Mouse (Mus musculus) embryonic fibroblast, embryonic 13.5 days (primary cell): ENCODE data around the gene Eif4g3. TPM values are rescaled to one million over a fixed set of nuclear protein-coding genes. Genes with fewer than 3 reads are reported as not detected.

ENCODE experiments used
- H3K27ac ChIP-seq: 2 replicates; pipeline ENCODE4 v1.5.1; 2012; ENCODE audit warnings: low read length, control low read depth, inconsistent platforms; ENCODE audit not compliant: insufficient read depth
- H3K4me1 ChIP-seq: 2 replicates; pipeline ENCODE4 v1.6.1; 2011; ENCODE audit warnings: low read length; ENCODE audit not compliant: control insufficient read depth, insufficient read depth
- H3K4me3 ChIP-seq: 2 replicates; pipeline ENCODE4 v1.5.1; 2011; ENCODE audit warnings: mild to moderate bottlenecking, control low read depth, low read length; ENCODE audit not compliant: insufficient read depth
- CTCF ChIP-seq: IDR thresholded peaks from 2 replicates; pipeline ENCODE4 v1.5.1; 2011; ENCODE audit warnings: mild to moderate bottlenecking, control low read depth, low read length, moderate library complexity, borderline replicate concordance; ENCODE audit not compliant: insufficient read depth
- POLR2A ChIP-seq: IDR thresholded peaks from 2 replicates; pipeline ENCODE4 v1.6.1; 2011; ENCODE audit warnings: low read depth, mild to moderate bottlenecking, control low read depth, low read length, moderate library complexity
- polyA plus RNA-seq: library from polyadenylated mRNA; stranded (reverse); fragments of >200 nt; gene quantifications from 2 replicates; pipeline ENCODE4 v1.2.4, GENCODE M21; 2011; ENCODE audit warnings: low read depth; ENCODE audit not compliant: missing spikeins, insufficient read length

The Eif4g3 gene
- polyA plus RNA-seq, 1 experiment: 83.4 TPM

- Histone ChIP-seq H3K27ac (no peak overlapping the region), H3K4me1 (no peaks in the 10 kb centered on the region), H3K4me3 (no peak overlapping the region)
- TF ChIP-seq POLR2A (no peak), CTCF (no peak)
Measured at GRCm38 (mm10) chr4:137984746-137985145, 8.1 kb upstream of the Eif4g3 start.

GRCm38 (mm10) chr4:137989426-137989825, 3.4 kb upstream of the Eif4g3 start:
- TF ChIP-seq CTCF (no peak), POLR2A (no peak)
- no peak overlapping the region for H3K4me3 ChIP-seq
- H3K27ac ChIP-seq: no peak overlapping the region
- H3K4me1 ChIP-seq: no peaks in the 10 kb centered on the region

GRCm38 (mm10) chr4:137990433-137990832, 2.4 kb upstream of the Eif4g3 start:
- no peak overlapping the region for H3K4me3 ChIP-seq
- no peak overlapping the region for H3K27ac ChIP-seq
- TF ChIP-seq POLR2A (no peak), CTCF (no peak)
- no peaks in the 10 kb centered on the region for H3K4me1 ChIP-seq

GRCm38 (mm10) chr4:137991240-137991639, 1.6 kb upstream of the Eif4g3 start:
- Histone ChIP-seq H3K27ac (no peak overlapping the region), H3K4me3 (no peak overlapping the region), H3K4me1 (0 out of 2 replicates have a peak, but pooled peaks cover 2% of the 10 kb centered on the region)
- TF ChIP-seq CTCF: no peak
- TF ChIP-seq POLR2A: no peak

GRCm38 (mm10) chr4:137993291-137993758, 503 bp downstream of the Eif4g3 start:
- H3K4me1 ChIP-seq: 0 out of 2 replicates have a peak, but pooled peaks cover 5% of the 10 kb centered on the region
- TF ChIP-seq POLR2A: peak; percentile 87
- no peak for TF ChIP-seq CTCF
- peak overlapping the region; percentile 49 for H3K4me3 ChIP-seq
- peak overlapping the region; percentile 84 for H3K27ac ChIP-seq

- Histone ChIP-seq H3K27ac (peak overlapping the region; percentile 22; the same call in 1 of the 2 replicates), H3K4me3 (peak overlapping the region; percentile 100), H3K4me1 (0 out of 2 replicates have a peak, but pooled peaks cover 5% of the 10 kb centered on the region)
- TF ChIP-seq POLR2A (peak; percentile 33; the same call in 1 of the 2 replicates), CTCF (no peak)
Measured at GRCm38 (mm10) chr4:137993821-137994561, 1.2 kb downstream of the Eif4g3 start.

- peak overlapping the region; percentile 100 for H3K4me3 ChIP-seq
- H3K27ac ChIP-seq: 0 out of 2 replicates have a peak overlapping the region, but pooled peaks have one; percentile 22
- TF ChIP-seq CTCF: no peak
- TF ChIP-seq POLR2A: no peak
- H3K4me1 ChIP-seq: peaks cover 5% of the 10 kb centered on the region; the same call in 1 of the 2 replicates
Measured at GRCm38 (mm10) chr4:137994562-137995336, 1.9 kb downstream of the Eif4g3 start.

- TF ChIP-seq CTCF (no peak), POLR2A (no peak)
- no peak overlapping the region for H3K27ac ChIP-seq
- peak overlapping the region; percentile 100 for H3K4me3 ChIP-seq
Measured at GRCm38 (mm10) chr4:137995399-137995798, 2.6 kb downstream of the Eif4g3 start.

GRCm38 (mm10) chr4:137998232-137998631, 5.4 kb downstream of the Eif4g3 start:
- no peak overlapping the region for H3K27ac ChIP-seq
- H3K4me1 ChIP-seq: peaks cover 10% of the 10 kb centered on the region
- TF ChIP-seq CTCF (no peak), POLR2A (no peak)
- no peak overlapping the region for H3K4me3 ChIP-seq

More at GRCm38 (mm10) chr4:137995399-137995798, 2.6 kb downstream of the Eif4g3 start:
- peaks cover 7% of the 10 kb centered on the region for H3K4me1 ChIP-seq
